Mouse (Mus musculus) ES-Bruce4 (cell line): Measurements from ENCODE around the gene S1pr4. TPM values are rescaled to one million over a fixed set of nuclear protein-coding genes. Genes with fewer than 3 reads are reported as not detected.

ENCODE experiments used
- H3K27ac ChIP-seq: 2 replicates; pipeline ENCODE4 v1.5.1; 2012; ENCODE audit warnings: low read length, inconsistent platforms; ENCODE audit not compliant: insufficient read depth
- H3K27me3 ChIP-seq: 2 replicates; pipeline ENCODE4 v1.6.1; 2012; ENCODE audit warnings: mild to moderate bottlenecking, low read length, inconsistent platforms; ENCODE audit not compliant: control insufficient read depth, poor library complexity, insufficient read depth, severe bottlenecking
- H3K36me3 ChIP-seq: 2 replicates; pipeline ENCODE4 v1.6.1; 2012; ENCODE audit warnings: inconsistent platforms, mild to moderate bottlenecking, low read length, moderate library complexity; ENCODE audit not compliant: control insufficient read depth, poor library complexity, insufficient read depth, severe bottlenecking
- H3K4me1 ChIP-seq: one replicate; pipeline ENCODE4 v1.8.1; 2011; ENCODE audit warnings: low read length; ENCODE audit not compliant: control insufficient read depth, insufficient read depth
- H3K4me3 ChIP-seq: 2 replicates; pipeline ENCODE4 v1.5.1; 2011; ENCODE audit warnings: low read depth, mild to moderate bottlenecking, low read length
- H3K9ac ChIP-seq: 2 replicates; pipeline ENCODE4 v1.6.1; 2012; ENCODE audit warnings: low read depth, mild to moderate bottlenecking, inconsistent platforms; ENCODE audit not compliant: poor library complexity, severe bottlenecking
- H3K9me3 ChIP-seq: replicated peaks from 2 replicates; pipeline ENCODE4 v1.6.1; 2012; ENCODE audit warnings: mild to moderate bottlenecking, low read length, inconsistent platforms; ENCODE audit not compliant: control insufficient read depth, poor library complexity, insufficient read depth, severe bottlenecking
- CTCF ChIP-seq: IDR thresholded peaks from one replicate; pipeline ENCODE4 v1.8.1; 2011; ENCODE audit warnings: low read depth, low read length
- EP300 ChIP-seq: IDR thresholded peaks from 2 replicates; pipeline ENCODE4 v1.6.1; 2011; ENCODE audit warnings: low read depth, low read length; ENCODE audit not compliant: insufficient read depth
- POLR2A ChIP-seq: IDR thresholded peaks from one replicate; pipeline ENCODE4 v1.8.1; 2011; ENCODE audit warnings: low read length; ENCODE audit not compliant: insufficient read depth
- polyA plus RNA-seq: library from polyadenylated mRNA; stranded (reverse); fragments of >200 nt; gene quantifications from 2 replicates; pipeline ENCODE4 v1.2.4, GENCODE M21; 2011; ENCODE audit warnings: low read depth; ENCODE audit not compliant: missing spikeins, insufficient read depth, insufficient read length

S1pr4 gene
- polyA plus RNA-seq, 1 experiment: 0.49 TPM

GRCm38 (mm10) chr10:81497401-81498270, 2.3 kb downstream of the S1pr4 start:
- no peak overlapping the region for H3K27ac ChIP-seq
- no peak overlapping the region for H3K4me3 ChIP-seq
- peaks cover 3% of the 10 kb centered on the region for H3K4me1 ChIP-seq

GRCm38 (mm10) chr10:81496969-81497368, 3.0 kb downstream of the S1pr4 start:
- peaks cover 1% of the 10 kb centered on the region; the same call in 1 of the 2 replicates for H3K36me3 ChIP-seq
- 0 out of 2 replicates have a peak overlapping the region, but pooled peaks have one; percentile 19 for H3K9ac ChIP-seq
- no peak overlapping the region for H3K27ac ChIP-seq

More at GRCm38 (mm10) chr10:81497401-81498270, 2.3 kb downstream of the S1pr4 start:
- H3K36me3 ChIP-seq: no peaks in the 10 kb centered on the region; the same call in 1 of the 2 replicates
- H3K27me3 ChIP-seq: no peaks in the 10 kb centered on the region
- no peak overlapping the region for H3K9ac ChIP-seq
- TF ChIP-seq CTCF (no peak), POLR2A (no peak), EP300 (no peak)
- H3K9me3 ChIP-seq: no peaks in the 10 kb centered on the region

GRCm38 (mm10) chr10:81496264-81496901, 3.5 kb downstream of the S1pr4 start, which contains the start of gene Ncln:
Gene Ncln (minus strand): TSS chr10:81496392.
- Histone ChIP-seq H3K27ac (no peak within 1 kb of the TSS), H3K9ac (peak within 1 kb of the TSS; percentile 68), H3K4me3 (peak within 1 kb of the TSS; percentile 94), H3K27me3 (no peaks in the 10 kb centered on the region), H3K4me1 (peaks cover 3% of the 10 kb centered on the region), H3K36me3 (peaks cover 5% of the 10 kb centered on the region; the same call in 1 of the 2 replicates), H3K9me3 (no peaks in the 10 kb centered on the region)
- TF ChIP-seq CTCF (no peak), EP300 (no peak), POLR2A (peak; percentile 44)

More at GRCm38 (mm10) chr10:81496969-81497368, 3.0 kb downstream of the S1pr4 start:
- Histone ChIP-seq H3K4me1 (peaks cover 3% of the 10 kb centered on the region), H3K27me3 (no peaks in the 10 kb centered on the region), H3K4me3 (no peak overlapping the region), H3K9me3 (no peaks in the 10 kb centered on the region)
- TF ChIP-seq CTCF (no peak), POLR2A (no peak), EP300 (no peak)

GRCm38 (mm10) chr10:81495616-81496263, 4.2 kb downstream of the S1pr4 start:
- Histone ChIP-seq H3K4me1 (peaks cover 3% of the 10 kb centered on the region), H3K9me3 (no peaks in the 10 kb centered on the region), H3K4me3 (peak overlapping the region; percentile 94), H3K9ac (peak overlapping the region; percentile 68), H3K36me3 (peaks cover 8% of the 10 kb centered on the region; the same call in 1 of the 2 replicates), H3K27ac (no peak overlapping the region), H3K27me3 (no peaks in the 10 kb centered on the region)
- no peak for TF ChIP-seq CTCF
- TF ChIP-seq POLR2A: no peak
- no peak for TF ChIP-seq EP300

- Histone ChIP-seq H3K27ac (no peak overlapping the region), H3K4me1 (peaks cover 3% of the 10 kb centered on the region), H3K9ac (peak overlapping the region; percentile 68), H3K36me3 (peaks cover 11% of the 10 kb centered on the region; the same call in 1 of the 2 replicates), H3K4me3 (peak overlapping the region; percentile 94), H3K9me3 (no peaks in the 10 kb centered on the region), H3K27me3 (no peaks in the 10 kb centered on the region)
- no peak for TF ChIP-seq EP300
- TF ChIP-seq CTCF: no peak
- no peak for TF ChIP-seq POLR2A
Measured at GRCm38 (mm10) chr10:81495151-81495550, 4.8 kb downstream of the S1pr4 start.
